Mouse (Mus musculus) stomach, embryonic 16.5 days (tissue): ENCODE measurements around the gene Nckap1. TPM values are rescaled to one million over a fixed set of nuclear protein-coding genes. Genes with fewer than 3 reads are reported as not detected.
"Not testable (repeated sequence)": the region's sequence is repeated elsewhere in the genome, so short reads cannot be mapped to it uniquely, and the experiment has no call there.

Experiments
- ATAC-seq: fragments of 200-750 bp; cut with Nextera tagmentation; 2 replicates; pipeline ENCODE4 v1.8.0; 2017; ENCODE audit warnings: moderate number of reproducible peaks, moderate TSS enrichment; ENCODE audit not compliant: insufficient read depth, low FRiP score
- H3K27ac ChIP-seq: fragments of 300-500 bp; sonication (generic); 2 replicates; pipeline ENCODE4 v1.5.1; 2014; ENCODE audit warnings: low read length
- H3K27me3 ChIP-seq: fragments of 300-500 bp; sonication (generic); 2 replicates; pipeline ENCODE4 v1.6.1; 2014; ENCODE audit warnings: low read length, control low read depth, mixed read lengths; ENCODE audit not compliant: control insufficient read depth, insufficient read depth
- H3K36me3 ChIP-seq: fragments of 300-500 bp; sonication (generic); 2 replicates; pipeline ENCODE4 v1.6.1; 2014; ENCODE audit warnings: low read length; ENCODE audit not compliant: control insufficient read depth, insufficient read depth
- H3K4me1 ChIP-seq: fragments of 300-500 bp; sonication (generic); 2 replicates; pipeline ENCODE4 v1.6.1; 2014; ENCODE audit warnings: low read length, control low read depth, mixed read lengths; ENCODE audit not compliant: control insufficient read depth, insufficient read depth
- H3K4me2 ChIP-seq: fragments of 300-500 bp; sonication (generic); 2 replicates; pipeline ENCODE4 v1.6.1; 2014; ENCODE audit warnings: low read depth, low read length, mixed read lengths
- H3K4me3 ChIP-seq: fragments of 300-500 bp; sonication (generic); replicated peaks from 2 replicates; pipeline ENCODE4 v1.5.1; 2014; ENCODE audit warnings: mild to moderate bottlenecking, low read length
- H3K9ac ChIP-seq: fragments of 300-500 bp; sonication (generic); 2 replicates; pipeline ENCODE4 v1.6.1; 2014; ENCODE audit warnings: low read length
- H3K9me3 ChIP-seq: fragments of 300-500 bp; sonication (generic); replicated peaks from 2 replicates; pipeline ENCODE4 v1.6.1; 2016; ENCODE audit warnings: low read length, control low read depth; ENCODE audit not compliant: control insufficient read depth
- WGBS: fragments of 180-500 bp; shearing (Covaris S2); extraction: QIAGEN DNeasy Blood & Tissue Kit; methylation state at CpG from one replicate; pipeline ENCODE4 v1.1.7; 2014; 5-methylcytosine and 5-hydroxymethylcytosine counted together
- polyA plus RNA-seq: library from polyadenylated mRNA; unstranded; fragments of >200 nt; fragmentation: Nextera tagmentation; extraction: Ambion mirVana; gene quantifications from 2 replicates; pipeline ENCODE4 v1.2.1, GENCODE M21; 2015

Nckap1 gene
- polyA plus RNA-seq, 1 experiment from 2014 or later = 43.8 TPM

GRCm38 (mm10) chr2:80542801-80543200, 38.4 kb downstream of the Nckap1 start:
- H3K9ac ChIP-seq = no peak overlapping the region
- no peaks in the 10 kb centered on the region for H3K27me3 ChIP-seq
- no peak for ATAC-seq
- H3K4me2 ChIP-seq = no peak overlapping the region
- no peaks in the 10 kb centered on the region for H3K4me1 ChIP-seq
- no peak overlapping the region for H3K27ac ChIP-seq
- 81% methylated on average over 5 of the region's 5 CpGs for WGBS
- no peaks in the 10 kb centered on the region for H3K9me3 ChIP-seq
- H3K36me3 ChIP-seq = peaks cover 21% of the 10 kb centered on the region; the same call in 1 of the 2 replicates
- no peak overlapping the region for H3K4me3 ChIP-seq

- peaks cover 6% of the 10 kb centered on the region; the same call in 1 of the 2 replicates for H3K36me3 ChIP-seq
- no peak for ATAC-seq
Observed at GRCm38 (mm10) chr2:80537156-80537555, 44.0 kb downstream of the Nckap1 start.

GRCm38 (mm10) chr2:80536608-80537007, 44.6 kb downstream of the Nckap1 start:
- Histone ChIP-seq H3K4me3 (no peak overlapping the region), H3K27ac (no peak overlapping the region), H3K9me3 (no peaks in the 10 kb centered on the region), H3K27me3 (no peaks in the 10 kb centered on the region), H3K36me3 (peaks cover 8% of the 10 kb centered on the region; the same call in 1 of the 2 replicates), H3K9ac (no peak overlapping the region), H3K4me1 (no peaks in the 10 kb centered on the region), H3K4me2 (no peak overlapping the region)
- 88% methylated on average over 2 of the region's 2 CpGs for WGBS
- ATAC-seq = no peak

More at GRCm38 (mm10) chr2:80537156-80537555, 44.0 kb downstream of the Nckap1 start:
- 54% methylated on average over 3 of the region's 3 CpGs for WGBS
- no peak overlapping the region for H3K9ac ChIP-seq
- no peak overlapping the region for H3K27ac ChIP-seq
- no peaks in the 10 kb centered on the region for H3K4me1 ChIP-seq
- H3K4me3 ChIP-seq = no peak overlapping the region
- no peaks in the 10 kb centered on the region for H3K27me3 ChIP-seq
- H3K4me2 ChIP-seq = no peak overlapping the region
- H3K9me3 ChIP-seq = no peaks in the 10 kb centered on the region

- H3K4me2 ChIP-seq = no peak overlapping the region
- H3K27me3 ChIP-seq = no peaks in the 10 kb centered on the region
- H3K9me3 ChIP-seq = no peaks in the 10 kb centered on the region
- peaks cover 44% of the 10 kb centered on the region for H3K36me3 ChIP-seq
- no peak overlapping the region for H3K4me3 ChIP-seq
- WGBS = 86% methylated on average over 9 of the region's 9 CpGs
- no peaks in the 10 kb centered on the region for H3K4me1 ChIP-seq
- ATAC-seq = no peak
- H3K9ac ChIP-seq = no peak overlapping the region
- H3K27ac ChIP-seq = no peak overlapping the region
Observed at GRCm38 (mm10) chr2:80524275-80524674, 56.9 kb downstream of the Nckap1 start.

GRCm38 (mm10) chr2:80506051-80506802, 75.0 kb downstream of the Nckap1 start:
- Histone ChIP-seq H3K9ac (no peak overlapping the region), H3K9me3 (no peaks in the 10 kb centered on the region), H3K27me3 (no peaks in the 10 kb centered on the region), H3K36me3 (peaks cover 16% of the 10 kb centered on the region; the same call in 1 of the 2 replicates), H3K4me1 (no peaks in the 10 kb centered on the region), H3K4me2 (no peak overlapping the region), H3K4me3 (no peak overlapping the region), H3K27ac (no peak overlapping the region)
- no peak for ATAC-seq
- WGBS = 67% methylated on average over 7 of the region's 7 CpGs

GRCm38 (mm10) chr2:80502132-80502531, 79.0 kb downstream of the Nckap1 start:
- Histone ChIP-seq H3K27me3 (no peaks in the 10 kb centered on the region), H3K4me3 (no peak overlapping the region), H3K4me2 (no peak overlapping the region), H3K27ac (no peak overlapping the region), H3K36me3 (peaks cover 10% of the 10 kb centered on the region; the same call in 1 of the 2 replicates), H3K9ac (no peak overlapping the region), H3K9me3 (no peaks in the 10 kb centered on the region), H3K4me1 (no peaks in the 10 kb centered on the region)
- no peak for ATAC-seq
- WGBS = 91% methylated on average over 4 of the region's 4 CpGs

- H3K4me2 ChIP-seq, H3K27ac ChIP-seq, H3K36me3 ChIP-seq, H3K9ac ChIP-seq, ATAC-seq, H3K9me3 ChIP-seq, H3K27me3 ChIP-seq, H3K4me3 ChIP-seq, H3K4me1 ChIP-seq: not testable (repeated sequence)
- 72% methylated on average over 7 of the region's 7 CpGs for WGBS
Observed at GRCm38 (mm10) chr2:80495304-80495703, 85.9 kb downstream of the Nckap1 start.

- no peak for ATAC-seq
- WGBS = 65% methylated on average over 5 of the region's 5 CpGs
- Histone ChIP-seq H3K9me3 (no peaks in the 10 kb centered on the region), H3K4me1 (no peaks in the 10 kb centered on the region), H3K27me3 (no peaks in the 10 kb centered on the region), H3K4me2 (no peak overlapping the region), H3K4me3 (no peak overlapping the region), H3K9ac (no peak overlapping the region), H3K36me3 (no peaks in the 10 kb centered on the region), H3K27ac (no peak overlapping the region)
Observed at GRCm38 (mm10) chr2:80486851-80487250, 94.3 kb downstream of the Nckap1 start.

- H3K27ac ChIP-seq = no peak overlapping the region
- ATAC-seq = no peak
- H3K27me3 ChIP-seq = no peaks in the 10 kb centered on the region
- no peaks in the 10 kb centered on the region for H3K4me1 ChIP-seq
- no peak overlapping the region for H3K4me2 ChIP-seq
- 92% methylated on average over 5 of the region's 5 CpGs for WGBS
- no peak overlapping the region for H3K4me3 ChIP-seq
- H3K9ac ChIP-seq = no peak overlapping the region
- no peaks in the 10 kb centered on the region for H3K36me3 ChIP-seq
- H3K9me3 ChIP-seq = no peaks in the 10 kb centered on the region
Observed at GRCm38 (mm10) chr2:80484951-80485350, 96.2 kb downstream of the Nckap1 start.
